ENCODE assay signal across 15 mouse cellular contexts in genomic region chr14:58375056-58375455, GRCm38 (mm10).
DNase-seq lines count a peak whose midpoint lies in the region; ATAC-seq lines count a peak whose summit lies in the region.
"Had no signal": no experiment of that assay in that cellular context is flagged by ENCODE, and none has a peak within 500 bp of the region (broad histone marks: within the 10 kb centered on the region; RNA-seq: fewer than 3 reads in every experiment).

No protein-coding gene starts in this region.

- H3K27ac ChIP-seq in heart, embryonic 11.5 days (ENCODE audit: low read depth, low read length) = no peak overlapping the region
- H3K27ac ChIP-seq: hindbrain, embryonic 10.5 days; neural tube, embryonic 15.5 days had no signal

- intact Hi-C loops in heart, postnatal 10 days (cut with DNase I) = no loop called here

- H3K4me1 ChIP-seq in heart, embryonic 11.5 days (ENCODE audit: control insufficient read depth, insufficient read depth, low read length) = no peaks in the 10 kb centered on the region
- H3K4me1 ChIP-seq: hindbrain, embryonic 10.5 days; neural tube, embryonic 15.5 days had no signal

- H3K4me2 ChIP-seq in heart, embryonic 11.5 days = no peak overlapping the region
- H3K4me2 ChIP-seq: lung, embryonic 14.5 days; neural tube, embryonic 15.5 days had no signal

- no peaks in the 10 kb centered on the region for H3K27me3 ChIP-seq in heart, embryonic 11.5 days (ENCODE audit: control insufficient read depth, insufficient read depth, low read length)
- H3K27me3 ChIP-seq: neural tube, embryonic 15.5 days had no signal

- H3K9ac ChIP-seq in heart, embryonic 11.5 days (ENCODE audit: low read depth, low read length) = no peak overlapping the region
- H3K9ac ChIP-seq: lung, embryonic 14.5 days; neural tube, embryonic 15.5 days had no signal

- H3K36me3 ChIP-seq in heart, embryonic 11.5 days (ENCODE audit: control insufficient read depth, insufficient read depth, low read length) = no peaks in the 10 kb centered on the region
- H3K36me3 ChIP-seq: G1E; hindbrain, embryonic 10.5 days; neural tube, embryonic 15.5 days had no signal

- ATAC-seq in heart, embryonic 11.5 days (replicated peaks; ENCODE audit: insufficient number of reproducible peaks, low FRiP score, low TSS enrichment) = no peak
- ATAC-seq: inflammation-experienced regulatory T-cells, adult 6 months had no signal

- DNase-seq in adrenal gland, adult 8-10 months = peak; percentile 12
- no peak for DNase-seq in adrenal gland, postnatal 4 days (ENCODE audit: low spot score in 2 of 2)
- DNase-seq in heart, postnatal 10 days = peak; percentile 12 to 34
- peak; percentile 13 for DNase-seq in 416B (ENCODE audit: low read depth)
- peak; percentile 10 for DNase-seq in cerebellum, adult 8-10 months
- DNase-seq in thymus, postnatal 4 days = no peak
- DNase-seq in spleen, adult 12 weeks (ENCODE audit: low spot score) = no peak
- DNase-seq: embryo, embryonic 11 days; gastrocnemius, postnatal 36 days; lung, embryonic 14.5 days had no signal

- H3K9me3 ChIP-seq in heart, embryonic 11.5 days (replicated peaks; ENCODE audit: control insufficient read depth, low read length) = no peaks in the 10 kb centered on the region
- H3K9me3 ChIP-seq: hindbrain, embryonic 10.5 days had no signal

- H3K4me3 ChIP-seq in heart, embryonic 11.5 days (ENCODE audit: low read depth, low read length) = no peak overlapping the region
- H3K4me3 ChIP-seq: hindbrain, embryonic 10.5 days; neural tube, embryonic 15.5 days had no signal

Comparison
In these comparisons a context has a peak if more than half of its experiments do, and no peak if none do; other contexts are left out.
1. DNase-seq: peak in adrenal gland, adult 8-10 months (single experiment), heart, postnatal 10 days (2 of 2), 416B (single experiment) and cerebellum, adult 8-10 months (single experiment); none in adrenal gland, postnatal 4 days (0 of 2), thymus, postnatal 4 days (single experiment) and spleen, adult 12 weeks (single experiment).